8 mouse cellular contexts compared by ENCODE assay signal in the genomic region with DNA sequence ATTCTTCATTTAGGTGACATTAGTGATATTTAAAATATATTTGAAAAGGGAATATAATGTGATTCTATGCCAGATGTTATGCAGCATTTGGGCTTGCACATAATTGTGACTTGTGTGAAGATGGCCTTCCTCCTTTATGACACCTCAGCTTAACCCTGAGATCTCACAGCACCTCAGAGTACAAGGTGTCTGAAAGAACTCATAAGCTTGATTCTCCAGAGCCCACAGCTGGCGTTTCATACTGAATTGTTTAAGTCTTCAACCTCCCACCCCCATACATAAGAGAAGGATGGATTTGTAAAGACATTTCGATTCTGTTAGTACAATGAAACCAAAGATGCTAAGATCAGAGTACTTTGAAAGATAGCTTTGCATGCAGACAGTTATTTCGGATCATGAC. TPM values are rescaled to one million over a fixed set of nuclear protein-coding genes. Genes with fewer than 3 reads are reported as not detected.
DNase-seq lines count a peak whose midpoint lies in the region; ATAC-seq lines count a peak whose summit lies in the region.
"Had no signal": no experiment of that assay in that cellular context is flagged by ENCODE, and none has a peak within 500 bp of the region (broad histone marks: within the 10 kb centered on the region; RNA-seq: fewer than 3 reads in every experiment).

No protein-coding gene starts in this region.

- DNase-seq in retina, postnatal 1 day = no peak
- DNase-seq in spleen, postnatal 10 days (ENCODE audit: low spot score in 2 of 2) = no peak
- DNase-seq: layer of hippocampus, adult 9-11 months had no signal

- ATAC-seq in megakaryocyte, adult 5-6 weeks (ENCODE audit: poor library complexity, severe bottlenecking) = no peak
- ATAC-seq in forebrain, embryonic 13.5 days = no peak
- ATAC-seq in limb, embryonic 15.5 days (ENCODE audit: insufficient number of reproducible peaks, low FRiP score, low TSS enrichment, low read depth) = no peak
- ATAC-seq in stomach, embryonic 15.5 days (ENCODE audit: insufficient read depth, low FRiP score, low read depth) = no peak

- peaks cover 79% of the 10 kb centered on the region for H3K4me1 ChIP-seq in megakaryocyte, embryonic 14.5 days
- H3K4me1 ChIP-seq in forebrain, embryonic 13.5 days = peaks cover 9% of the 10 kb centered on the region
- H3K4me1 ChIP-seq in limb, embryonic 15.5 days = 0 out of 2 replicates have a peak, but pooled peaks cover 7% of the 10 kb centered on the region
- H3K4me1 ChIP-seq in stomach, embryonic 15.5 days = no peaks in the 10 kb centered on the region

- H3K27me3 ChIP-seq in megakaryocyte, embryonic 14.5 days (replicated peaks) = no peaks in the 10 kb centered on the region
- no peaks in the 10 kb centered on the region for H3K27me3 ChIP-seq in forebrain, embryonic 13.5 days
- no peaks in the 10 kb centered on the region for H3K27me3 ChIP-seq in limb, embryonic 15.5 days
- H3K27me3 ChIP-seq in stomach, embryonic 15.5 days (replicated peaks) = no peaks in the 10 kb centered on the region

- no peak overlapping the region for H3K27ac ChIP-seq in forebrain, embryonic 13.5 days
- H3K27ac ChIP-seq in limb, embryonic 15.5 days = no peak overlapping the region
- no peak overlapping the region for H3K27ac ChIP-seq in stomach, embryonic 15.5 days

- no peaks in the 10 kb centered on the region for H3K9me3 ChIP-seq in megakaryocyte, embryonic 14.5 days
- no peaks in the 10 kb centered on the region for H3K9me3 ChIP-seq in forebrain, embryonic 13.5 days (replicated peaks)
- no peaks in the 10 kb centered on the region for H3K9me3 ChIP-seq in limb, embryonic 15.5 days
- H3K9me3 ChIP-seq in stomach, embryonic 15.5 days = no peaks in the 10 kb centered on the region

- peaks cover 24% of the 10 kb centered on the region for H3K36me3 ChIP-seq in megakaryocyte, embryonic 14.5 days (replicated peaks; ENCODE audit: low read length)
- H3K36me3 ChIP-seq in forebrain, embryonic 13.5 days (ENCODE audit: poor library complexity, severe bottlenecking) = peaks cover 4% of the 10 kb centered on the region; the same call in 1 of the 2 replicates
- H3K36me3 ChIP-seq in limb, embryonic 15.5 days = peaks cover 9% of the 10 kb centered on the region
- H3K36me3 ChIP-seq in stomach, embryonic 15.5 days = no peaks in the 10 kb centered on the region

- H3K4me3 ChIP-seq in megakaryocyte, embryonic 14.5 days (replicated peaks) = peak overlapping the region; percentile 95
- H3K4me3 ChIP-seq in forebrain, embryonic 13.5 days = peak overlapping the region; percentile 73
- H3K4me3 ChIP-seq in limb, embryonic 15.5 days = peak overlapping the region; percentile 74
- peak overlapping the region; percentile 75 for H3K4me3 ChIP-seq in stomach, embryonic 15.5 days (replicated peaks)

- 68% methylated on average over 3 of the region's 3 CpGs for WGBS in forebrain, embryonic 13.5 days
- WGBS in limb, embryonic 15.5 days = 67% methylated on average over 3 of the region's 3 CpGs
- WGBS in stomach, embryonic 15.5 days = 68% methylated on average over 3 of the region's 3 CpGs

- peak overlapping the region; percentile 73 for H3K4me2 ChIP-seq in forebrain, embryonic 13.5 days
- H3K4me2 ChIP-seq in limb, embryonic 15.5 days = peak overlapping the region; percentile 56
- peak overlapping the region; percentile 58 for H3K4me2 ChIP-seq in stomach, embryonic 15.5 days

- H3K9ac ChIP-seq in forebrain, embryonic 13.5 days = peak overlapping the region; percentile 91
- H3K9ac ChIP-seq in limb, embryonic 15.5 days = no peak overlapping the region
- H3K9ac ChIP-seq in stomach, embryonic 15.5 days = peak overlapping the region; percentile 92; the same call in 1 of the 2 replicates

RNA-seq across cellular contexts. Expression of a gene that starts 0.5 kb away (rescaled TPM):
- 1.0 TPM in 1 of 2 replicates, not detected in the other for polyA plus RNA-seq in megakaryocyte, embryonic 14.5 days (2012; ENCODE audit: insufficient read depth, low replicate concordance)
- 11.7 and 14.8 TPM in 2 replicates for total RNA-seq in megakaryocyte, adult 5-6 weeks (2015)
- total RNA-seq in megakaryocyte, adult 5-6 weeks (2017) = 8.5 and 9.2 TPM in 2 replicates
- polyA plus RNA-seq in forebrain, embryonic 13.5 days (2015; fragmentation: Nextera tagmentation; extraction: Ambion mirVana) = 1.6 and 2.1 TPM in 2 replicates
- 1.1 and 2.3 TPM in 2 replicates for polyA plus RNA-seq in limb, embryonic 15.5 days (2015; fragmentation: Nextera tagmentation; extraction: Ambion mirVana)
- 2.4 and 3.0 TPM in 2 replicates for polyA plus RNA-seq in stomach, embryonic 15.5 days (2015; fragmentation: Nextera tagmentation; extraction: Ambion mirVana)

RNA-seq across cellular contexts. Expression of a gene that starts 1.0 kb away (rescaled TPM):
- 141 and 238 TPM in 2 replicates for polyA plus RNA-seq in megakaryocyte, embryonic 14.5 days (2012; ENCODE audit: insufficient read depth, low replicate concordance)
- total RNA-seq in megakaryocyte, adult 5-6 weeks (2015) = 43.9 and 56.2 TPM in 2 replicates
- 39.9 and 44.9 TPM in 2 replicates for total RNA-seq in megakaryocyte, adult 5-6 weeks (2017)
- polyA plus RNA-seq in forebrain, embryonic 13.5 days (2015; fragmentation: Nextera tagmentation; extraction: Ambion mirVana) = 26.9 and 30.6 TPM in 2 replicates
- polyA plus RNA-seq in limb, embryonic 15.5 days (2015; fragmentation: Nextera tagmentation; extraction: Ambion mirVana) = 44.3 and 45.3 TPM in 2 replicates
- polyA plus RNA-seq in stomach, embryonic 15.5 days (2015; fragmentation: Nextera tagmentation; extraction: Ambion mirVana) = 38.7 and 40.4 TPM in 2 replicates
